Mouse (Mus musculus) hindbrain, embryonic 13.5 days (tissue): ENCODE measurements around the gene AA986860. TPM values are rescaled to one million over a fixed set of nuclear protein-coding genes. Genes with fewer than 3 reads are reported as not detected.

Source experiments
- ATAC-seq: fragments of 200-750 bp; cut with Nextera tagmentation; 2 replicates; pipeline ENCODE4 v1.8.0; 2017; ENCODE audit warnings: moderate TSS enrichment; ENCODE audit not compliant: low FRiP score
- H3K27ac ChIP-seq: fragments of 300-500 bp; sonication (generic); 2 replicates; pipeline ENCODE4 v1.5.1; 2015; ENCODE audit warnings: inconsistent platforms, mild to moderate bottlenecking, moderate library complexity
- H3K27me3 ChIP-seq: fragments of 300-500 bp; sonication (generic); 2 replicates; pipeline ENCODE4 v1.6.1; 2015; ENCODE audit warnings: mild to moderate bottlenecking, inconsistent platforms
- H3K36me3 ChIP-seq: fragments of 300-500 bp; sonication (generic); 2 replicates; pipeline ENCODE4 v1.6.1; 2015; ENCODE audit warnings: mild to moderate bottlenecking, inconsistent platforms
- H3K4me1 ChIP-seq: fragments of 300-500 bp; sonication (generic); replicated peaks from 2 replicates; pipeline ENCODE4 v1.6.1; 2015; ENCODE audit warnings: inconsistent platforms
- H3K4me2 ChIP-seq: fragments of 300-500 bp; sonication (generic); 2 replicates; pipeline ENCODE4 v1.6.1; 2015; ENCODE audit warnings: inconsistent platforms, mild to moderate bottlenecking, moderate library complexity
- H3K4me3 ChIP-seq: fragments of 300-500 bp; sonication (generic); 2 replicates; pipeline ENCODE4 v1.5.1; 2015; ENCODE audit warnings: mild to moderate bottlenecking, inconsistent platforms
- H3K9ac ChIP-seq: fragments of 300-500 bp; sonication (generic); 2 replicates; pipeline ENCODE4 v1.6.1; 2015; ENCODE audit warnings: mild to moderate bottlenecking, inconsistent platforms
- H3K9me3 ChIP-seq: fragments of 300-500 bp; sonication (generic); 2 replicates; pipeline ENCODE4 v1.6.1; 2016; ENCODE audit warnings: inconsistent platforms
- WGBS: fragments of 180-500 bp; shearing (Covaris S2); methylation state at CpG from one replicate; pipeline ENCODE4 v1.1.7; 2015; 5-methylcytosine and 5-hydroxymethylcytosine counted together
- polyA plus RNA-seq: library from polyadenylated mRNA; unstranded; fragments of >200 nt; fragmentation: Nextera tagmentation; extraction: Ambion mirVana; gene quantifications from 2 replicates; pipeline ENCODE4 v1.2.1, GENCODE M21; 2015

Gene AA986860
- polyA plus RNA-seq, 1 experiment from 2014 or later, result 0.51 TPM

DNA sequence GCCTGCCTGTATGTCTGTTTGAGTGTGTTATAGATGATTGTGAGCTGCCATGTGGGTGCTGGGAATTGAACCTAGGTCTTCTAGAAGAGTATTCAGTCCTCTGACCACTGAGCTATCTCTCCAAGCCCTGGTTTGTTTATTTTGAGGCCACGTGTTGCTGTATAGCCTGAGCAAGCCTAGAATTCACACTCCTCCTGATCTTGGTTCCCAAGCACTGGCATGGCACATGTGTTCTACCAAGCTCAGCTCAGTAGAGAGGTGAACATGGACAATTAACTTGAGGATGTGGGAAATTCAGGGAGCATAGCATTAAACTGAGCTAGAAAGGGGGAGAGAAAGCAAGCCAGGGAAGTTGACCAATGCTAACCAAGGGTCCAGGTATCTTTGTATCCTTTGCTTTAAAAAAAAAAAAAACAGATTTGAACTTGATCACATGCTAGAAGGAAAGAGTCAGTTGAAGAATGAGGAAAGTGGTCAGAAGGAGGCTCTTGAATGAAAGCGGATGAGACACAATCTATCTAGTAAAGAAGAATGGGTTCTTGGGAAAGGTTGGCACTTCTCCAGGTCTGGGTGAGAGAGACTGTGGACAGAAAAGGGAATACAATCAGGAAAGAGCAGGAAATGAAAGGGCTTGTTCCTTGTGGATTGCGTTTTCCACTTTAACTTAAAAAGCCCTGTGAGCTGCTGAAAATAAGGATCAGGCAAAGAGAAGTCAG, 30.4 kb downstream of the AA986860 start:
- 88% methylated on average over 3 of the region's 3 CpGs for whole genome bisulfite sequencing
- Histone ChIP-seq H3K27me3 (no peaks in the 10 kb centered on the region), H3K27ac (no peak overlapping the region), H3K4me3 (no peak overlapping the region), H3K9ac (no peak overlapping the region), H3K36me3 (no peaks in the 10 kb centered on the region), H3K9me3 (no peaks in the 10 kb centered on the region), H3K4me2 (no peak overlapping the region), H3K4me1 (no peaks in the 10 kb centered on the region)
- no peak for ATAC-seq

DNA sequence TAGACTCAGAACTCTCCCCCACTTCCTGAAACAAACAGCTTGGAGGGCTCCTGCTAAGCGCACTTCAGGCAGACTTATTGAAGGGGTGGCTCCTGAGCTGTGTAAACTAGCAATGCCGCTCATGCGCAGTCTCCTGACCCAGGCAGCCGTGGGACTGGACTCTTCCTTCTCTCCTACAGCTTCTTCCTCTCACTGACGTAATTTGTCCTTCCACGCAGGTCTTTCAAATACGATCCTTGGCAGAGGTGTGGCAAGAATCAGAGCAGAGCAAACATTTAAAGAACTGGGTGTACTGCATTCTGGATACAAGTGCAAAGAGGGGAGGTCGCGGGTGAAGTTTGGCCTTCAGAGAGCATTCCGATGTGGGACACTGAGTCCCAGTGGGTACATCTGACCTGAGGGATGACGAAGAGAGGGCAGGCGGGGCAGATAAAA, 32.3 kb downstream of the AA986860 start:
- Histone ChIP-seq H3K4me2 (no peak overlapping the region), H3K4me1 (no peaks in the 10 kb centered on the region), H3K9ac (no peak overlapping the region), H3K9me3 (no peaks in the 10 kb centered on the region), H3K27me3 (no peaks in the 10 kb centered on the region), H3K27ac (no peak overlapping the region), H3K4me3 (no peak overlapping the region), H3K36me3 (no peaks in the 10 kb centered on the region)
- 91% methylated on average over 12 of the region's 12 CpGs for WGBS
- no peak for ATAC-seq

DNA sequence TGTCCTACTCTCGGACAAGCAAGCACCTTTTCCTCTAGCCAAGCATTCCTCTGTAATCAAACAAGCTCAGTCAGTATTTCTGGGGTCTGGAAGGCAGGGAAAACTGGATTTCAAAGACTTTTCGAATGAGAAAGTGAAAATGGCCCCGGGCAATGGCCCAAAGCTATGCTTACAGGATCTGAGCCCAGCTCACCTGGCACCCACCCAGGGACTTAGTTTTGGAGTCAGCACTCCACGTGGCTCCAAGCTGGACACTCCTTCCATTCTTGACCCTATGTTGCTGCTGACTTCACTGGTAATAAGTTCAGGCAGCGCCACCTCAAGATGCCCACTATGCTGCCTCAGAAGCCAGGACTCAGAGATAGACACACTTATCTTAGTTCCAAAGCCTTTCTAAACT, 35.3 kb downstream of the AA986860 start:
- no peak overlapping the region for H3K9ac ChIP-seq
- no peaks in the 10 kb centered on the region for H3K36me3 ChIP-seq
- H3K9me3 ChIP-seq, result no peaks in the 10 kb centered on the region
- ATAC-seq, result no peak
- H3K27me3 ChIP-seq, result no peaks in the 10 kb centered on the region
- H3K4me2 ChIP-seq, result no peak overlapping the region
- H3K27ac ChIP-seq, result no peak overlapping the region
- WGBS, result 89% methylated on average over 5 of the region's 5 CpGs
- no peaks in the 10 kb centered on the region for H3K4me1 ChIP-seq
- H3K4me3 ChIP-seq, result no peak overlapping the region

DNA sequence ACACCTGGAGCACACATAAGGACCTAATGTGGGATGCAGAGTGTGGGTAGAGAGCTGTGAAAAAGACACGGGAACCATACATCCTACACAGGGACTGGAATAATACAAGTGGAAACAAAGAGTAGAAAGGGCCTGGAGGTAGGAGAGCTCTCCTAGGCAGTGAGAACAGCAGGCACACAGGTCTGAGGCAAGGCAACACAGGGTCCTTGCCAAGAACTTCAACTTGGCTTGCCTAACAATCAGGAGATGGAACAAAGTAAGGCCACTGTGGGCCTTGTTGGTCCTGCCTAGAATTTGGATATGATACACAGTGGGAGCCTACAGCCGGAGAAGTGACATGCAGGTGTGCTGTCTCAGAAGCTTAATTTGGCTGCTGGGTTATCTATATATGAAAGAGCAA, 38.1 kb downstream of the AA986860 start:
- WGBS, result 93% methylated on average over 2 of the region's 2 CpGs
- H3K4me1 ChIP-seq, result no peaks in the 10 kb centered on the region
- no peaks in the 10 kb centered on the region for H3K27me3 ChIP-seq
- H3K36me3 ChIP-seq, result no peaks in the 10 kb centered on the region
- no peak overlapping the region for H3K4me2 ChIP-seq
- no peak overlapping the region for H3K27ac ChIP-seq
- ATAC-seq, result no peak
- H3K4me3 ChIP-seq, result no peak overlapping the region
- H3K9ac ChIP-seq, result no peak overlapping the region
- H3K9me3 ChIP-seq, result no peaks in the 10 kb centered on the region

DNA sequence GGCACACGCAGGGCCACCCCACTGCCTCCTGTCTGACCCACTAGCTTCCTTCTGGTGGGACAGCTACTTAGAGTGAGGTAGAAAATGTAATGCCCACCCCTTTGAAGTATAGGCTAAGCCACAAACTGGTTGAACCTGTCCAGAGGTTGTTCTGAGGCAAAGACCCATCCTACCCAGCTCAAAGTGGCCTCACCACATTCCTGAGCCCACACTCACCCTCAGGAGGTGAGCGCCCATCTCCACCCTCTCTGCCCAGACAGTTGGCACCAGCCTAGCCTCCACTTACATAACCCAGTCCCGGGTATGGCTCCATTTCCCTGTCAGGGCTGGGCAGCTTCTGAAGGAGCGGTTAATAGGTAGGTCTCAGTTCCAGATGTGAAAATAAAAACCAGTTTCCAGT, 38.7 kb downstream of the AA986860 start:
- ATAC-seq, result no peak
- Histone ChIP-seq H3K27ac (no peak overlapping the region), H3K4me1 (no peaks in the 10 kb centered on the region), H3K27me3 (no peaks in the 10 kb centered on the region), H3K9me3 (no peaks in the 10 kb centered on the region), H3K4me2 (no peak overlapping the region), H3K4me3 (no peak overlapping the region), H3K9ac (no peak overlapping the region), H3K36me3 (no peaks in the 10 kb centered on the region)
- WGBS, result 91% methylated on average over 4 of the region's 4 CpGs

DNA sequence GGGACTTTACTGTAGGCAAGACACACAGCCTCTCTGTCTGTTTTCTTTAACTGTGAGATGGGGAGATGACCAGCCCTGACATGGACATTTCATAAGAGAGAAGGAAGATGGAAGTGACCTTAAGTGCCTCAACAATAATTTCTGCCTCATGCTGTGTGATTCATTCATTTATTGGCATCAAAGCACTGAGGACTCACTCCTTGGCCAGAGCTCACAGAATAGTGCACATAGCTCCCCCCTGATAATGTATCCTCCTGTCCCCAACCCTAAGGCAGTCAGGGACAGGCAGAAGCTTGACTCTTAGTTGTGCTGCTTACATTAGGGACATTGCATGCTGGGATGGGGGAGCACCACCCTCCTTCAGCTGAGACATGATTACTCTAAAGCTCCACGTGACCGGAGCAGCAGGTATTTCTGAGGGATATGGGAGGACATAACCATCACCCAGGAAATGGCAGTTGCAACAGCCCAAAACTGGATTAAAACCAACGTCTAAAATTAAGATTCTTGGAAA, 39.3 kb downstream of the AA986860 start:
- no peaks in the 10 kb centered on the region for H3K36me3 ChIP-seq
- no peaks in the 10 kb centered on the region for H3K9me3 ChIP-seq
- H3K4me1 ChIP-seq, result no peaks in the 10 kb centered on the region
- 77% methylated on average over 3 of the region's 3 CpGs for WGBS
- H3K9ac ChIP-seq, result no peak overlapping the region
- no peak overlapping the region for H3K4me3 ChIP-seq
- no peak overlapping the region for H3K27ac ChIP-seq
- H3K27me3 ChIP-seq, result no peaks in the 10 kb centered on the region
- H3K4me2 ChIP-seq, result no peak overlapping the region
- ATAC-seq, result no peak

DNA sequence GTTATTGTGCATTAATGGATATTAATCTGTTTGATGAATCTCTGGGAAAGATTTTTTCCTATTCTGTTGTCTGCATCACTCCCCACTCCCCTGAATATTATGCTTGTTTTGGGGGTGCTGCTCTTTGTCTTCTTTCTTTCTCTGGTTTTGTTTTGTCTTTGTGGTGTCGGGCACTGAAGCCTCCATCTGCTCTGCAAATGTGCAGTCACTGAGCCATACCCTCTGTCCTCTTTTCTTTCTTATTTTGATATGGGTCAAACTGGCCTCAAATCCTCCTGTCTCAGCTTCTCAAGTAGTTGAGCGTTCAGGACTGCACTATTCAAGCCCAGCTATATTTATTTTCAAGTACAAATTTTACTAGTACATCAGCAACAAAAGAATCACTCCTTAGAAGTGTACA, 43.5 kb downstream of the AA986860 start:
- 28% methylated on average over 2 of the region's 2 CpGs for WGBS
- H3K27me3 ChIP-seq, result no peaks in the 10 kb centered on the region
- no peak overlapping the region for H3K4me2 ChIP-seq
- no peak overlapping the region for H3K9ac ChIP-seq
- ATAC-seq, result no peak
- H3K9me3 ChIP-seq, result no peaks in the 10 kb centered on the region
- H3K36me3 ChIP-seq, result no peaks in the 10 kb centered on the region
- no peaks in the 10 kb centered on the region for H3K4me1 ChIP-seq
- H3K27ac ChIP-seq, result no peak overlapping the region
- no peak overlapping the region for H3K4me3 ChIP-seq

DNA sequence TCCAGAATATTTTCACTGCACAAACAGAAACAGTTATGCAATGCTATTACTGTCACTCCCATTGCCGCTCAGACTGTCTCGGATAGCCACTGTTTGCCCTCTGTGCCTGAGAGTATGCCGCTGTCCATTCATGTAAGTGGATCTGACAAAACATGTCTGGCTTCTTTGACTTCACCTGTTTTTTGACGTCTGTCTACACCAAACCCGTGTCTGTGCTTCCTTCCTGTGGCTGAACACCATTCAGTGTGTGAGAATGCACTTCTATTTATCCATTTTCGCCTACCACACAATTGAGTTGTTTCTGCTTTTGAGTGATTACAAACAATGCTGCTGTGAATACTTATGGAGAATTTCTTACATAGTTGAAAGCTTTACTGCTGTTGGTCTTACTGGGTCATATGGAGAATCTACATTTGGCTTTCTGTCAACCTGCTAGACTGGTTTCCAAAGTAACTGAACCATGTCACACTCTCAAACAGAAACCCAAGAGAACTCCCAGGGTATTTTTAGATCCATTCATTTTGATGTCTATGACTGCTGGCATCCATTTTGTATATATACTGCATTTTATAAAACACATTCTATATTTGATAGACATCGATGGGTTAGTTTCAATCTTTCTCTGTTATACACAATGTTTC, 44.0 kb downstream of the AA986860 start:
- no peaks in the 10 kb centered on the region for H3K4me1 ChIP-seq
- H3K36me3 ChIP-seq, result no peaks in the 10 kb centered on the region
- H3K9me3 ChIP-seq, result no peaks in the 10 kb centered on the region
- H3K4me2 ChIP-seq, result no peak overlapping the region
- H3K27me3 ChIP-seq, result no peaks in the 10 kb centered on the region
- no peak for ATAC-seq
- no peak overlapping the region for H3K4me3 ChIP-seq
- H3K27ac ChIP-seq, result no peak overlapping the region
- 78% methylated on average over 7 of the region's 7 CpGs for WGBS
- no peak overlapping the region for H3K9ac ChIP-seq

DNA sequence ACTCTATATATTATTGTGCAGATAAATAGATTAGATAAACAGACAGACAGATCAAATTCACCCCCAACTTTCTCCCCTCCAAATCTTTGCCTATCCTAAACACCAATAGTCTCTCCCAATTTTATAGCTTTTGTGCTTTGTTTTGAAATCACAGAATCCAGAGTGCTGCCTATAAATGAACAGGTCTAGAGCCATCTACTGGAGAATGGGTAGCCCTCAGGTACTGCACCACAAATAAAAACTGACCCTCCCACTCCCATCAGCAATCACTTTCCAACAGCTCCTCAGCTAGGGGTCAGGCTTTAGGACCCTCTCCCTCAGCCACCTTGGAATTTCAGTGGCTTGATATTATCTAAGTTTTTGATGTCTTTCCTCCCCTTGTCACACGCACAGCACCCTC, 44.9 kb downstream of the AA986860 start:
- 88% methylated on average over 1 of the region's 1 CpGs for WGBS
- Histone ChIP-seq H3K9me3 (no peaks in the 10 kb centered on the region), H3K4me3 (no peak overlapping the region), H3K4me2 (no peak overlapping the region), H3K4me1 (no peaks in the 10 kb centered on the region), H3K27me3 (no peaks in the 10 kb centered on the region), H3K27ac (no peak overlapping the region), H3K9ac (no peak overlapping the region), H3K36me3 (no peaks in the 10 kb centered on the region)
- ATAC-seq, result no peak

DNA sequence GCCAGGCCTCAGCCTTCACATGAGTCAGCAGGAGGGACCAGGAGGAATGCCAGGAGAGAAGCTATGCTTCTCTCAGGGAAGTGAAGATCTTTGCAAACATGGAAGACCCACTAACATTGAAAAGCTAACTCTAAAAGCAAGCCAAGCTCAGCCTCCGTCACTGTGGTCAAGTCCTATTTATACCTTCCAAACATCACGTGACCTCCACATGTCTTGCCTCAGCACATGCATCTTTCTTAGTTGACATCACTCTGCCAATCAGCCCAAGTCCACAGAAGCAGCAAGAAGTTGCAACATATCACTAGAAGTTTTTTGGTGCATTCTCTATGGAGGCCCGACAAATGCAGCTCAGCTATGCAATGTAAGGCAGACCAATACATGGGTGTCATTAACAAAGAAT, 48.1 kb downstream of the AA986860 start:
- no peaks in the 10 kb centered on the region for H3K9me3 ChIP-seq
- no peak overlapping the region for H3K27ac ChIP-seq
- WGBS, result 93% methylated on average over 3 of the region's 3 CpGs
- no peaks in the 10 kb centered on the region for H3K27me3 ChIP-seq
- no peak overlapping the region for H3K9ac ChIP-seq
- ATAC-seq, result no peak
- H3K4me3 ChIP-seq, result no peak overlapping the region
- H3K4me1 ChIP-seq, result no peaks in the 10 kb centered on the region
- no peak overlapping the region for H3K4me2 ChIP-seq
- H3K36me3 ChIP-seq, result no peaks in the 10 kb centered on the region

DNA sequence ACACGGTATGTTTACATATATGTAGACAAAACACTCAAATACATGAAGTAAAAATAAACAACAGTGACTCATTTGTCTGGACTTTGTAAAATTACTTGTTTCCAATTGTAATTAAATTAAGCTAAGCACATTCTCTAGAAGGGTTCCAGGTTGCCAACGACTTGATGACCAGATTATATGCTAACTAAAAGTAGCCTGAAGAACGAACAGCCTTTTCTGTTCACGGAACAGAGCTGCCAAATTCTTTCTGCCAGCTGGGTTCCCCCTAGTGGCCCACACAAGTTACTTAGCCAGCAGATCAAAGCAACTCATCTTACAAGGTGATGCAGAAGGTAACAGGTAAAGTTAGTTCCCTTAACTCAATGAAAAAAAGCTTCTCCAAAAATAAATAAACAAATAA, 52.3 kb downstream of the AA986860 start:
- ATAC-seq, result no peak
- no peaks in the 10 kb centered on the region for H3K9me3 ChIP-seq
- H3K27me3 ChIP-seq, result no peaks in the 10 kb centered on the region
- no peak overlapping the region for H3K9ac ChIP-seq
- H3K27ac ChIP-seq, result no peak overlapping the region
- H3K4me3 ChIP-seq, result no peak overlapping the region
- H3K4me1 ChIP-seq, result no peaks in the 10 kb centered on the region
- WGBS, result 38% methylated on average over 4 of the region's 4 CpGs
- H3K36me3 ChIP-seq, result no peaks in the 10 kb centered on the region
- no peak overlapping the region for H3K4me2 ChIP-seq

DNA sequence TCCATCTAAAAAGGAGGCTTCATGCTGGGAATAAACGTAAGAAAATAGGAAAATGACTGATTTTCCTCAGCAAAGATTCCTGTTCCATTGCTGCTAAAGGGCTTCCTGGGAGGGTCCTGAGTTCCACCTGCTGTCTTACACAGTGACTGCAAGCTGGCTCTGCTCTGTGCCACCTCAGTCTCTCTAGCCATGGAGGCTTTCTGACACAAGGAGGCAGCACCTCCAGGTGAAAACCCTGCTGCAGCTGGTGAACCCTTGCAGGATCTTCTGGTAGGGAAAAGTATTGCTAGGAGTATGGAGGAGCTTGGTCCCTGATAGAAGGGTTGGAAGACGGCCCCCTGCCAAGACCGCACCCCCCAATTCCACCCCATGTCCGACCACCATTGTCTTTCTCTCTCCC, 55.2 kb downstream of the AA986860 start:
- H3K9ac ChIP-seq, result no peak overlapping the region
- H3K4me2 ChIP-seq, result no peak overlapping the region
- no peak overlapping the region for H3K4me3 ChIP-seq
- H3K27me3 ChIP-seq, result no peaks in the 10 kb centered on the region
- H3K36me3 ChIP-seq, result no peaks in the 10 kb centered on the region
- 35% methylated on average over 4 of the region's 4 CpGs for WGBS
- no peak overlapping the region for H3K27ac ChIP-seq
- H3K9me3 ChIP-seq, result peaks cover under 1% of the 10 kb centered on the region; the same call in 1 of the 2 replicates
- H3K4me1 ChIP-seq, result 0 out of 2 replicates have a peak, but pooled peaks cover 4% of the 10 kb centered on the region
- ATAC-seq, result no peak
